Mouse (Mus musculus) thymus, postnatal 10 days (tissue): ENCODE results near the gene Dph6.

Experiments
- DNase-seq, 2 experiments: peaks; one replicate each; pipeline ENCODE4 v3.0.0; 2021; ENCODE audit warnings: low spot score in 2 of 2

Dph6 gene

GRCm38 (mm10) chr2:114540416-114540815 is 114.3 kb downstream of the Dph6 start:
- DNase-seq = no peak

GRCm38 (mm10) chr2:114536032-114536431 is 118.7 kb downstream of the Dph6 start:
- no peak for DNase-seq

GRCm38 (mm10) chr2:114531010-114531756 is 123.6 kb downstream of the Dph6 start:
- no peak for DNase-seq

GRCm38 (mm10) chr2:114520414-114520813 is 134.3 kb downstream of the Dph6 start:
- DNase-seq = no peak

- DNase-seq = no peak
Observed at GRCm38 (mm10) chr2:114519907-114520306, 134.9 kb downstream of the Dph6 start.

GRCm38 (mm10) chr2:114492398-114492797 is 162.4 kb downstream of the Dph6 start:
- no peak for DNase-seq

GRCm38 (mm10) chr2:114491907-114492306 is 162.9 kb downstream of the Dph6 start:
- no peak for DNase-seq

- no peak for DNase-seq
Observed at GRCm38 (mm10) chr2:114486980-114487379, 167.8 kb downstream of the Dph6 start.
